Mouse (Mus musculus) CH12F3 (cell line): ENCODE measurements around the gene Snd1.

Experiments used
- in situ Hi-C: fragments of 300-500 bp; cut with MboI; formaldehyde crosslinking; loops from 2 replicates; pipeline ENCODE4 v1.14.3; 2020; ENCODE audit warnings: low sequenced_read_pairs

Snd1 gene

DNA sequence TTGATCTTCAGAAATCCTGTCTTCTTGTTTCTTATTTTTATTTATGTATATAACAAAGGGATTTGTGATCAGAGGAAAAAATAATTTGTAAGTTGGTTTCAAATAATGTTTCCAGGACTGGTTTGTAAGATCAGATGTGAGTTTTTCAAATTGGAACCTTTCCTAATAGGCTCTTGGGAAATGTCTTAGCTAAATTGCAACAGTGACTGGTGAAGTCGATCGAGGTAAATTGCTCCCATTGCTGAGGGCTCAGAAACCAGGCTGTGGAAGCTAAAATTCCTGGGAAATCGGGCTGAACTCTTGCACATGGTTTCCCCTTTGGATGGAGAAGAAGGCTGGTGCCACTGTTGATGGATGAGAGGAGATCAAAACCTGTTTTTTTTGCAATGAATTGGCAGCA is 111.9 kb downstream of the Snd1 start:
- in situ Hi-C loops, result no loop called here

DNA sequence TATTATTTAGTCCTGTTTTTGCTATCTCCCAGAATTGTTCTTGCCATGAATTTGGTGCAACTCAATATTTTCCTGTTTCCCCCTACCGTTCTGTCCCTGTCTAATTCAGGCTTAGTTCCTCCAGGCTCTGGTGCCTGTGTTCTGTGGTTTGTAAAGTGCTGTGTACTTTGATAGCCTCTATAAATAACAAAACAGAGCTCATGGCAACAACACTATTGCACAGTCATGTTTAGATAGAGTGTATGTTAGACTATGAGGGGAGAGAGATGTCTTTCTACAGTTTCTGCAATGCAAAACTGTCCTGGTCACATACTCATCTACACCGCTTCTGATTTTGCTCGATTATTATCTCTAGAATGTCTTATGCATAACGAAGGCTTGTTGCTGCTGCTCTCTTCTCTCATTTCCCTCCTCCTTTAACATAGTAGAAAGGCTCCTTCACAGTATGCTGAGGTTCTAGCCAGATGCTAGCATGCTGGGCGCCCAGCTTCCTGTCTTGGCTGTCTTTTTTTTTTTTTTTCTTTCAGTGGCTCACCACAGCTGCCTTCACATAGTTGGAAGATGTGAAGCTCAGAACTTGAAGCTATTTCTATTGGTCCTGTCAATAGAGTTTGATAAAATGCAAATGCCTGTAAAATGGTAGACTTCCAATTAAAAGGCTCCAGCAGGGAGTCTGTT is 113.7 kb downstream of the Snd1 start:
- in situ Hi-C loops, result no loop called here

DNA sequence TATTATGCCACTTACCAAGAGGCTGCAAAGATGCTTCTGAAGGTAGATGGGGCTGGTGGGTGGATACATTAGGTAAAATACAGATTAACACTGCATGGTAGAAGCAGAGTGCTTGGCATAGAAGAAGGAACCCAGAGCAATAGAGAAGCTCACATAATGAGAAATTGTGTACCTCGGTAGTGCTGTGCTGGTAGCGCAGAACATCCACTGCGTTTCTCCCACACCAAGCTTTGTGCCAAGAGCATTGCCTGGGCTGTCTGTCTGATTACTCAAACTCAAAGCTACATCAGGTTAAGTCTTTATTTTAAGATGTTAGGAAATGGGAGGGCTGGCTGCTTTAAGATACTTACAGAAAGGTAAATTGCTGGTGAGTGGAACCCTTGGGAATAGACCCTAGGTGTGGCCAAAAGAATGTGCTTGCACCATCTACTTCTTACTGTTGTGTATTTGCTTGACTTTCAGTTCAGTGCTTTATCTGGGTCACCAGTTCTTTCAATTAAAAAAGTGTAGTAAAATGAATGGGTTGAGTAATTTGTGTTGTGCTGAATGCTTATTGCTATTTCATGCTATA is 117.5 kb downstream of the Snd1 start:
- in situ Hi-C loops, result no loop called here

DNA sequence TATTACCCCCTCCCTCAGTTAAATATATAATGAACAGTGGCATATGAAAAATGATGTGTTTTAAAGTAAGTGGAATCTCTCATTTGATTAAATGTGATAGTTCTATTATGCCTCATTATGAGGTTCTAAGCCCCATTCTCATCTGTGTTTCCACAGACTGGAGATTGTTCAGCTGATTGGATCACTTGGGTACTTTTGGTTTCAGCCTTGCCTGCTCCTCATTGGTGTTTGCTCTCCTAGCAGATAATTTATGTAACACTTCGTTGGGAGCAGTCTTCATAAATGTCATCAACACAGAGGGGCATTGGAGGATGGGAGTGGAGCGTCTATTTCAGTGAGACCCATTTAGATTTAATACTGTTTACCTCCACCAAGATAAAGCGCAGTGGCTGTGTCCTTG is 118.8 kb downstream of the Snd1 start:
- in situ Hi-C loops, result no loop called here

DNA sequence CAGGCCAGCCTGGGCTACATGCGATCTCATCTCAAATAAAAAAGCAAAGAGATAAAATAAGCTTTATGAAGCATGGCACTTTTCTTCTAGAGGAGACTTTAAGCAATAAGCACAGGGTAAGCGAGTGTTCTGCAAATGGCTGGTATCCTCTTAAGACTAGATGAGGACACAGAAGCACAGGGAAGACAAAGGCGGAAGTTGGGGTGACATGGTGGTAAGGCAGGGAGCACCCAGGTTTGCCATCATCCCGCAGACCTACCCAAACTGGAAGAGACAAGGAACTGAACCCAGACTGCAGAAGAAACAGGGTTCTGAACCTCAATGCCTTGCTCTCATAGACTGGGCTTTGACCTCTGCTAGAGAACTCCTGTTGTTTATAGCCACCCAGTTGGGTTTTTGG is 119.8 kb downstream of the Snd1 start:
- in situ Hi-C loops, result no loop called here

DNA sequence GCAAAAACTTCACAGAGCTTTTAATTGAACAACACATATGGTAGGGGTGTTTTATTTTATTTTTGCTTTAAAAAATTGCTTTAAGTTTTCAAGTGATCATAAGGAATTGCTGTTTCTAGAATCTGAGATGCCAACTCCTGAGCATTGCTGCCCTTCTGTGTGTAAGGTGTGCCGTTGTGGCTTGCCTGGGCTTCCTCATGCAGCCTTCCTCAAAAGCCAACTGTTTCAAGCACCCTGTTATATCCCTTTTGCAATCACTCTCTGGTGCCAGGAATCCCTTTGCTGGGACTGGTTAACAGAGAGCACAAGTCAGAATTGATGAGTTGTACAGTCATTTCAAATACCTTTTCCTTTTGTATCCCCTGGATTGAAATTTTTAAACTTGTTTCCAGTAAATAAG is 120.3 kb downstream of the Snd1 start:
- in situ Hi-C loops, result no loop called here

DNA sequence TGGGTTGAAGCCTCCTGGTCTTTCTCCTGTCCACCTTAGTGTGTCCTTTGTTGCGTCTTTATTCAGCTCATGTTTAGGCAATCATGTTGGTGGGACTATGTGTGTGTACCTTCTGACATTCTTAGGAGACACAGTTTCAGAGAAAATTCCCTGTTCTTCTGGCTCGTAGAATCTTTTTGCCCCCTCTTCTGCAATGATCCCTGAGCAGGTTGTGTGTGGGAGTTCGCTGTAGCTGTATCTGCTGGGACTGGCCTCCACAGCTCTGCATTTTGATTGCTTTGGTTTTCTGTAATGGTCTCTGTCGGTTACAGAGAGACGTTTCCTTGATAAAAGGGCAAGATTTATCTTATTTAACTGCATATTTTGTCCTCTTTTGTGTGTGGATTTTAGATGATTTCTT is 122.3 kb downstream of the Snd1 start:
- in situ Hi-C loops, result no loop called here

DNA sequence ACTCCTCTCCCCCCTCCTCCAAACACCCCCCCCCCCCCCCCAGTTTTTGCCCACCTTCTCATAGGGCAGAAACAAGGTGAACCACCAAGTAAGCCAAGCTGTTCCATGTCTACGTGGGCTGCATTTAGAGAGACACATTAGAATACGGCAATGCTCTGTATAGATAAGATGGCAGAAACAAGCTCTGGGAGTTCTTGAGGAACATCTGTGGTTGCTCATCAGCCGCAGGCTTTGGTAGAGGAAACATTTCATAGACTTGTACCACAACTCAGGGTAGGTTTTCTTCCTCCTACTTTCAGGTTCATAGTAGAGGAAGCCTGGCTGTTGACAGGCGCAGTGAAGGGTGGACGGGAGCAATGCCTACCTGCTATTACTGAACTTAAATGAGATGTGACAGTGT is 124.2 kb downstream of the Snd1 start:
- in situ Hi-C loops, result no loop called here

DNA sequence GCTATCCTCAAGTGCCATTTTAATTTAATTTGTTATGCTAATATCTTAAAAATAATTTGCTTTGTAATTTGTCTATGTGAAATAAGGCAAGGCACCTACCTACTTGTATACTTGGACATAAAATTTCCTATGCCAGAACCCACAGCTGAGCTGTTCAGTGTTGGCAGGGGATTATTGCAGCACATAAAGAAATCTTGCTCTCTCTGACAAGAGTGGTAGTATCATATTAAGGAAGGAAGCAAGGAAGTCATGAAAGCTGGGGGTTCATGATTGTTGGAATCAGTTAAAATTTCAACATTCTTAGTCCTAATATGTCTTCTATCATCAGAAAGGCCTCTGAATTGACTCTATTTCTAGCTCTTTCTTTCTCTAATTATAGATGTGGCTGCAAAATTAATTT is 125.5 kb downstream of the Snd1 start:
- in situ Hi-C loops, result no loop called here

DNA sequence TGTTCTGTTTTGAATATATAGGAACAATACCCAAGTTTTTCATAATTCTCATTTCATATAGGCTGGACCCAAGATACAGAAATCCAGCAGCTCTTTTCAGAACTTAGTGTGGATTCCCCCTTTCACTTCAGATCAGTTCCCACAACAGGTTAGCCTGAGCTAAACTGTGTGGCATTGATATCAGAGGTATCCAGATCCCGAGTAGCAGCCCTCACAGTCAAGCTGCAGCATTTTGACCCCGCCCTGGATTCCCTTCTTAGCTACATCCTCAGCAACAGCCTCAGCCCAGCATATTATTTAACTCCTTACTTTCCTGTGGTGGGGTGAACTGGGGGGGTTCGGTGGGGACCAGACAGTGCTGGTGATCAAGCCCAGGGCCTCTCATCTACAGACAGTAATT is 128.5 kb downstream of the Snd1 start:
- in situ Hi-C loops, result no loop called here

DNA sequence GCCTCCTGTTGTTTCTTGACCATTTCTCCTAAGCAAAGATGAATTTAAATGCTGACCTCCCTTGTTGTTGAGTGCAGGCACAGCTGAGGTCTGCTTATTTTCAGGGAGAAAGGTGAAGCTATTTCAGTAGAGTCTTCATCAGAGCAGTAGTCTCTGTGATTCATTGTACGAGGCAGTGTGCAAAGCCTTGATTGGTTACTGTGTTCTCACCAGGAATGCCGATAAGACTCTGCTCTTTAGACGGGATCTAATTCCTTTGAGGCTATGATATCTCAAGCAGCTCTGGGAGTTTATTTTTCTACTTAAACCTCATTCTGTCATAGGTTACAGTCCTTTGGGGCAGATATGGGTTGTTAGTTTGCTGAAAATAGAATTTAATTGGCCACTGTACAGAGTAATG is 128.9 kb downstream of the Snd1 start:
- in situ Hi-C loops, result no loop called here

DNA sequence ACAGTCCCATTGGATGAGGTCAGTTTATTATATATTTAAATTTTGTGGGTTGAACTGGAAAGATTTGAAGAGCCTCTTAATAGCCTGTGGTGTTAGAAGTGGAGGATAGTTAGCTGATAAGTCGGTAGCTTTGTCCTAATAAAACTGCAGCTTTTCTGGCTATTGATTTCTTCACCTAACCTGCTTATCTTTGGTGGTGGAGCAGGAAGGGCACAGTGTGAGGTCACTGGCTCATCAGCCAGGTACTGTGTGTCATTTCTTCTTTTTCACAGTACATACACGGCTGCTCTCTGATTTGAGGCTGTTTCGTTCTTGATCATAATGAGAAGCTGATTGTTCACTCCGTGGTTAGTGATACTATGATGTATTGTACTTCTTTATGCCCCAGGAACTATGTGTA is 134.4 kb downstream of the Snd1 start:
- in situ Hi-C loops, result no loop called here

DNA sequence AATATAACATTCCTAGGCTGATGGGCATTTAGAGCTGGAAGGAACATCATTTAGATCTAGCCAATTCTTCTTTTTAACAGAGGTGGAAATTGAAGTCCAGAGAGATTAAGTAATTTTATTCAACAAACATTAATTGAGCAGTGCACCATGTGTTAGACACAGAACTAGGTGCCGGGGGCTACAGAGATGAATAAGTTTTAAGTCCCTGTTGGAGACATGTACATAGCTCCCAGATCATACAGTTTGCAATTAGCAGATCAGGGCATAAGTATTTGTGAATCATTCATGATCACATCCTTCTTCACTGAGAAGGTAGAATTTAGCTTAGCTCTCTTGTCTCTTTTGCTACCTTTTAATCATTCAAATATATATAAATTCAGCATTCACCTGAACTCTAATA is 135.2 kb downstream of the Snd1 start:
- in situ Hi-C loops, result no loop called here

DNA sequence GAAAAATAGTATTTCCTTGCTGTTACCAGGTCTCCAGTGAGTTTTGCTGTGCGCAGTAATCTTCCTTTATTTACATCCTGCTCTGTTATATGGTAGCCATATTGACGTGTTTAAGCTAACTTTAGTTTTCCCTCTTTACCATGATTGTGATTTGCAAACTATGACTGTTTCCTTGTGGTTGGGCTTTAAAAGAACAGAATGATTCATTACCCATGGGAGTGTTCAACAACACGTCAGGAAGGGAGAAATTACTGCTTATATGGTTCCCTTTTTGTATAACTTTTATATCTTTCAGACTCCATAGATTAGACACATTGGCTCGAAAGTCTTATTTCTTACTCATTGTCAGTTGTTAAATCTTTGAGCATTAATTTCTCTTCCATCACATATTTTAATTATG is 138.5 kb downstream of the Snd1 start:
- in situ Hi-C loops, result no loop called here

DNA sequence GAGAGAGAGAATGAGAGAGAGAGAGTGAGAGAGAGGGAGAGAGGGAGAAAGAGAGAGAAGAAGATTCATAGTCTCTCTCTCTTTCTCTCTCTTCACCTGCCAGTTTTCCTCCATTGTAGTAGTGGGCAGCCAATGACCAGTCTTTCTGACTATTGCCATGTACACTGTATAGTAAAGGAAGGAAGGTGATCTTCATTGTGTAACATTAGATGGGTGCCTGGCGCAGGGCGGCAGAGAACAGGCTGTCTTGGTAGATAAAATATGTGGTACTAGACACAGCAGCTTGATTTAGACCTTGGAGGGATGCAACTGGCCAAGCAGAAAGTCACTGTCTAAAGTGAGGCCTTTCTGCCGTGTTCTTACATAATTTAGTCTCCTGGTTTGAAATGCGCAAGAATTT is 139.9 kb downstream of the Snd1 start:
- in situ Hi-C loops, result no loop called here

DNA sequence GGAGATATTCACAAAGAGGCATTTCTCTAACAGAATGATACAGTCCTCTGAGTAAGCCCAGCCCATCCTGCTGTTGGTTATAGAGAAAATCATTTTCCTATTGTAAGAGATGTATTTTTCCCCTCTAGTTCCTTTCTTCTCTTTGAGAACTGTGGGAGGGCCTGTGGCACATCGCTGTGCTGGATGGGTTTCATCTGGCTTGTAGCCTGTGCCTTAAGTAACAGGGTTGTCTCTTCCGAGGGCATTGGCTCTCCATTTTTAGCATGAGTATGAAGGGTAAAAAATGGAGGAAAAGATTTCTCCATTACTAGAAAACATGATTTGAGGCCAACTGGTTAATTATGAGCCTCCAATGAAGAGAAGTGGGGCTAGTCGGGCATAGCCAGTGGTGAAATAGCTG is 140.5 kb downstream of the Snd1 start:
- in situ Hi-C loops, result no loop called here

DNA sequence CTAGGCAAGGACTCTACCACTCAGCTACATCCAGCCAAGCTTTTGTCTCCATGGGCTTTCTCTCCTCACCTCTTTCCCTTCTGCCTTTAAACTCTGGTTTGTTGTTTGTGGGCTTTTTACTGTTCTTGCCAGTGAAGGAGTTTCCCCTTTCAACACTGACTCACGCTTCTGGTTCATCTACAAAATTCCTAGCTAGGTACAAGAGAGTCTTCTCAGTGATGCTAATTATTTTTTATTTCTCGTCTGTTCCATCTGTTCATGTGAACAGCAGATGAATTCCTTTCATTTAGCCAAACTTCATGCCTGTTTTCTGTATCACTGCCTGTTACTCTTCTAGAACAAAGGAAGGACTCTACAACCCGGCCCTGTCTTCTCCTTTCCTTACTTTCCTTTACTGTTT is 141.0 kb downstream of the Snd1 start:
- in situ Hi-C loops, result no loop called here

DNA sequence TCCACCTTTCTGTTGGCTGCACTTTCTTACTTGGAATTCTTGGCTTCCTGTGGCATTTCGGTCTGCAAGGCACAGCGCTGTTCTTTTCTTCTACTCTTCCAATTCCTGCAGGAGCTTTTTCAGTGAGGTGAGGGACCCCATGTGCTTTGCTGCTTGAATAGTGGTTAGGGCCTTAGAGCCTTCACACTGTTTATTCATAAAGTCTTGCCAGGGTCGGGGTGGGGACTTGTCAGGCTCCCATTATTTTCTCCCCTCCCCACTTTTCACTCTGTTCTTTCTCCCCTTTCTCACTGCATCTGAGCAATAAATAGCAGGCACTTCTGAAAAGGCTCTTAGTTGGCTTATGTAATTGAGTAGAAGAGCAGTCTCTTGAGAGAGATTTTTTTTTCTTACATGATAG is 143.4 kb downstream of the Snd1 start:
- in situ Hi-C loops, result no loop called here

DNA sequence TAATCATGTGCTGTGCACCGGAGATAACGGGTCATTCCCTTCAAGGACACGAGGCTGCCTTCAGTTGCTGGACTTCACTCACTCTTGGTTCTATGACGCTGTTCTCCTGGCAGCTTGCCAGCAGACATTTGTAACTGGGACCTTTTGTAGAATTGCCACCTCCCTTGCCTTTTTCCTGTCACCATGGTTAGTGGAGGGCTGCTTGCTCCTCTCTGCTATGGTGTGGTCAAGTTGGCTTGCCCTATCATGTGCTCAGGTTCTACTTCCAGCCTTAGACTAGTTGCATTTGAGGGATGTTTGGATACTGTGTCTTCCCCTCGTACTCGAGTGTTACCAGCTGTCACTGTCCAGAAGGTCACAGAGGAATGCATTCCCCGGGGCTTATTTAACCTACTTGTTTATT is 143.8 kb downstream of the Snd1 start:
- in situ Hi-C loops, result no loop called here

DNA sequence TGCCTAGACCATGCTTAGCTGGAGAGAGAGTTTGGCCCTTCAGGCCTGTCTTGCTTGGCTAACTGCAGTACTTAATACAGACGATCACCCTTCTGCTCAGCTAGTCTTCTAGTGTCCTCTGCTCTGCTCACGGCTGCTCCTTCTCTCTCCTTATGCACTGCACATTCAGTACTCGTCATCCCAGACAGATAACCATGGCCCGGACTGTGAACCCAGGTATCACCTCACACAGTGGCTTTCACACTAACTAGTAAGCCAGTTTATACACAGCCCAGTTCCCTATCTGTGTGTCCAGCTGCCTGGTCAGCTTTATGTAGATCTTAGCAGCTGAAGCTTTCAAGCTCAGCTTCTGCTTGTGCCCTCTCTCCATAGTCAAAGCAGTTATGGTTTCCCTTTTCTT is 146.5 kb downstream of the Snd1 start:
- in situ Hi-C loops, result no loop called here

DNA sequence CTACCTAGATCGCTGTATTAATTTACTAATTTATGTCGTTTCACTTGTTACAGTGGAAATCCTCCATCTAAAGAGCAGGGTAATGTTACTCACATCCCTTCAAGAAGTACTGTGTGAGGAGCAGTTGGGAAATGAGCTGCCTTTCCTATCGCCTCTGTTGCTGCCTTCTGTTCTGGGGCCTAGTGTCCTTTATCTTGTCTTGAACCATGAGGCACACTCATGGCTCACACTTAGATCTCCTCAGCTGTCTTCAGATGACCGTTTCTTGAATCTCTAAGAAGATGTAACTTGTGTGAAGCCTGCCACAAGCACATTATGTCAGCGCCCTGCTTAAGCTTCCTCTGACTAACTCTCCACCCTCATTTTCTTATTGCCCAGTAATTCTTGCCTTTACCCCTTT is 147.0 kb downstream of the Snd1 start:
- in situ Hi-C loops, result no loop called here

DNA sequence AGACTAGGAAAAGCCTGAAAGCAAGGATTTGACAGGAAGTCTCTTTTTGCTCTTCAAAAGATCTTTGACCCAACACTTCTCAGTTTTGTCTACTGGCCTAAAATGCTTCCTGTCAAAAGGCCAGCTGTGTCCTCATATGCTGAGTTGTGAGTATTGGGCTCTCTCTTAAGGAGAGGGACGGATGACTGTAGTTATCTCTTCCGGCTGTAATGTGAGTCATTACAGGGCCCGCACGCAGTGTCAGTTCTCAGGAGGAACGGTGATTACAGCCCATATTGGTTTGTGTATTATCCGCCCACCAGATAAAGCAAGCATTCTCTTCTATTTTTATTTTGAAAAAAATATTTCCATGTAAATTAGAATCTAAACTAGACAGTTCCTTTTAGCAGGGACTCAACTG is 147.6 kb downstream of the Snd1 start:
- in situ Hi-C loops, result no loop called here

DNA sequence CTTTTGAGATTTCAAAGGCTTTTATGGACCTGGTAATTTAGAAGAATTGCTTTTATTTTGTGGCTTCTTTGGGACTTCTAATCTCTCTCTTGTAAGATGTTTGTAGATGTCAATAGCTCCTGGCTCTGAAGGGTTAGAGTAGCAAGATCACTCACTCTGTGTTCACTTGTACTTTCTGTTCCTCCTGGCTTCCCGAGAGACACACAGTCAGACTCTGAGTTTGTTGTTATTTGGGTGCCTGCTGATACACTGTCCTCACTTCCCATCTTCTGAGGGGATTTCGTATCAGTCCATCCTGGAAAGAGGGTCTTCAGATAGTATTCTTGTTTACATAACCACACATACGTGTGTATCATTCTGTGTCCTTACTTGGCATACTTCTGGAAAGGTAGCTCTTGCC is 148.0 kb downstream of the Snd1 start:
- in situ Hi-C loops, result no loop called here
